Mouse (Mus musculus) olfactory bulb, adult 2 months (tissue): ENCODE measurements around the gene Rspo4.

Experiments
- CTCF ChIP-seq: fragments of 200-500 bp; IDR thresholded peaks from 2 replicates; pipeline ENCODE4 v1.5.1; 2012; ENCODE audit warnings: low read depth, mild to moderate bottlenecking, low read length, moderate library complexity; ENCODE audit not compliant: insufficient read depth
- POLR2A ChIP-seq: fragments of 200-500 bp; IDR thresholded peaks from 2 replicates; pipeline ENCODE4 v1.6.1; 2012; ENCODE audit warnings: mild to moderate bottlenecking, low read depth, low read length, moderate library complexity; ENCODE audit not compliant: insufficient read depth

- TF ChIP-seq CTCF (no peak), POLR2A (no peak)
Observed at GRCm38 (mm10) chr2:151878645-151879044, 35.9 kb downstream of the Rspo4 start.
